Mouse (Mus musculus): ENCODE measurements at regions not wholly inside any gene's neighbourhood (a gene's known extent, or its start where the extent isn't known, plus 50 kb on each side); places are given as distances from the start of the nearest gene placed in this dataset.

- no peak for TF ChIP-seq CHD2 (IDR thresholded peaks at IDR 0.05; ENCODE audit: low read depth, low read length)
- no peak for TF ChIP-seq HCFC1 (IDR thresholded peaks at IDR 0.05; ENCODE audit: borderline replicate concordance, insufficient read depth, low read length)
- TF ChIP-seq ZC3H11A (IDR thresholded peaks at IDR 0.05; ENCODE audit: borderline replicate concordance, low read depth, low read length), result no peak
These were observed 126.2 kb downstream of the Dyrk2 start for GRCm38 (mm10) chr10:118743831-118744230.

Data from ES-E14 (cell line).